Mouse (Mus musculus): ENCODE measurements around the gene Arhgap44.

The Arhgap44 gene

DNA sequence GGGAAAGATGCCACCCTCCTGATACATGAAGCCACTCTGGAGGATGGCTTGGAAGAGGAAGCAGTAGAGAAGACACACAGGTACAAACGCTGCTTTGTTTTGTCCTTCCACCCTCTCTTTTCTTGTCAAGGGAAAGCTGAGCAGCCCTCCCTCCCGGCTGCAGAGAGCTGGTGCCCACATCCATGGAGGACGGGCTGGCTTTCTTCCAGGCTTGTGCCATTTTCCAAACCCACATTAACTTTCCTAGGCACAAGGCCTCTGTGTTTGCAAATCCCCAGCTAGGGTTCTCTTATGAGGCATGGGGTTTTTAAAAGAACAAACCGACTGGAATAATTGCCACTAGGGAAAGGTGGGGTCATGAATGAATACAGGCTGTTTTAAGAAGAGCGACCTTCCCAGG, 163.1 kb downstream of the Arhgap44 start:
- no peak for DNase-seq

DNA sequence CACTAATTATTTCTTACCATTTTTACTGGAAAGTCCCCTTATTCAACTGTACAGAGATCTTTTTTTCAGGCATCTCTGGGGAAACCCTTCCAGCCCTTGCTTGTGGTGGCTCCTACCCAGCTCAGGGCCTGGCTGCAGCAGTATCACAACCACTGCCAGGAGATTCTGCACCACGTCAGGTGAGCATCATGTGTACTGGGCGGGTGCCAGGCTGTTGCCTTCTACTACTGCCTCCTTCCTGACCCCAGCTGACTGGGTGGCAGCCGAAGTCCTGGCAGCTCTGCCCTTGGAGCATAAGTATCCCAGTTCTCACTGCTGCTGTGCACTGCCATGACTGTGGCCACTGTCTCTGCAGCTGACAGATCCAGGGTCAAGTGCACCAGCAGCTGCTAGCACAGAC, 164.3 kb downstream of the Arhgap44 start:
- DNase-seq = no peak

DNA sequence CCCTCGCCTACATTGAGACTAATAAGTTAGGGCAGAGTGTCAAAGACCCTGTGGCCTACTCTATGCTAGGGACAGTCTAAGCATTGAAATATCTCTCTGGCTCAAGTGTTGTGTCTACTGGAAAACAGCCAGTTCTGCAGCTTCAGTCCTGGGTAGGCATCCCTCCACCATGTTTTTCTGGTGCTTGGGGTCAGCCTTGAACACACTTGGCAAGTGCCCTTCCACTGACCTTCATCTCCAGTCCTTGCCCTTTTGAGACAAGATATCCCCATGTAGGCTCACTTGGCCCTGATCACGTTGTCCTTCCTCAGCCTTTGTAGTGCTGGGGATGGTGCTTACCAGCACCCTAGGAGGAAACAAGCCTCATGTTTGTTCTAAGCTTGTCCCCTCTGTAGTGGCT, 174.2 kb downstream of the Arhgap44 start:
- DNase-seq = no peak

DNA sequence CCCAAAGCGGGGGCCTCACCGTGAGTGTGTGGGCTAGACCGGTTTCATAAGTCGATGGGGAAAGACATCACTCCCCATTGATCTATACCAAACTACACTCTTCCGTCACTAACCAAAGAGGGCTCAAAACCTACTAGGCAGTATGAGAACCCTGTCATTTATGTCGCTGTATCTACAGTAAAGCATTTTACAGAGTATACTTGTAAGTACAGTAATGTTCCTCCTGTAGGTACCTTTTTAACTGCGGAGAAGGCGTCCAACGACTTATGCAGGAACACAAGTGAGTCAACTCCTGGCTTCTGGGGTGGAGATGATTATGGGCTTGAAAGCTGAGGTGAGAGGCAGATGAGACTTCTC, 183.3 kb downstream of the Arhgap44 start:
- DNase-seq = no peak

DNA sequence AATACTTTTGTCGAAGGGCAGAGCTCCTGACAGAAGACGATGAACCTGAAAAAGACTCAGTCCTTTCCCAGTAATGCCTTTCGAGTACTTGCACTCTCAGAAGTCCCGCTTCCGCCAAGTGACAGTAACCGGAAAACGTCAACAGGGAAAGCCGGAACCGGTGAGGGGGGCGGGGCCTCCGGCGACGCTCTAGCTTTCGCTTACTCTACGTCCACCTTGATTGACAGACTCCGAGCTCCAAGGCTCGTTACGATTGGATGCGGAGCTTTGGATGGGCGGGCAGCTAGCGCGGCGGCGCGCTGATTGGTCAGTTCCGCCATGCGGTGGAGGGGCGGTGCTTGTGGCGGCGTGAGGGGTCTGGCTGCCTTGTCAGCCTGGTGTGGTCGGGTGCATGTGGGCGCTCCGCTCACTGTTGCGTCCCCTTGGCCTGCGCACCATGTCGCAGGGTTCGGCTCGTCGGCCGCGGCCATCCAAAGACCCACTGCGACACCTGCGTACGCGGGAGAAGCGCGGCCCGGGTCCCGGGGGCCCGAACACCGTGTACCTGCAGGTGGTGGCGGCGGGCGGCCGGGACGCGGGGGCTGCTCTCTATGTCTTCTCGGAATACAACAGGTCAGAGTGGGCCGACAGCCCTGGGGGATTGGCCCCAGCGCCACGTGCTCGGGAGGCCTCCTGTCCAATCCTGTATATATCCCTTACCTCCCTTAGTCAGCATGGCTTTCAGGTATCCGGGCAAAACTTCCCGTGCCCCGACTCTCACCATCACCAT, 183.9 kb downstream of the Arhgap44 start, which contains the start of gene Elac2:
Gene Elac2 (plus strand): TSS at position 319 of the 769 bp plus-strand sequence.
- peak; percentile 97 to 98 for DNase-seq

DNA sequence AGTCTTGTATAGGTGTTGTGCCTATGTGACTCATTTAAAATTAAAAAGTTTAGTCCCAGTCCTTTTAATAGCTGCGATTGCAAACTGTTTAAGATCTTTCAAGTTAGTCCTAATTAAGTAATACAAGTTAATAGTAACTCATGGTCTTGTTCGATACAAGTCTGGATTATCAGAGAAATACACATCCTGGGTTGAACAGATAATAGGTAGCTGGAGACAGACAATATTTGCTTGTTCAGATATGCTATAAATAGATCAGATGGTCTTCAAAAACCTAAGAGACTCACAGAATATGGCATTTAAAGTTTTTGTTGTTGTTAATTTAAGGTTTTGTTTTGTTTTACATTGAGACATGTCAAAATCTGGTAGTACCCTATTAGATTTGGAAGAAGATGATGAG, 190.3 kb downstream of the Arhgap44 start:
- DNase-seq = no peak

DNA sequence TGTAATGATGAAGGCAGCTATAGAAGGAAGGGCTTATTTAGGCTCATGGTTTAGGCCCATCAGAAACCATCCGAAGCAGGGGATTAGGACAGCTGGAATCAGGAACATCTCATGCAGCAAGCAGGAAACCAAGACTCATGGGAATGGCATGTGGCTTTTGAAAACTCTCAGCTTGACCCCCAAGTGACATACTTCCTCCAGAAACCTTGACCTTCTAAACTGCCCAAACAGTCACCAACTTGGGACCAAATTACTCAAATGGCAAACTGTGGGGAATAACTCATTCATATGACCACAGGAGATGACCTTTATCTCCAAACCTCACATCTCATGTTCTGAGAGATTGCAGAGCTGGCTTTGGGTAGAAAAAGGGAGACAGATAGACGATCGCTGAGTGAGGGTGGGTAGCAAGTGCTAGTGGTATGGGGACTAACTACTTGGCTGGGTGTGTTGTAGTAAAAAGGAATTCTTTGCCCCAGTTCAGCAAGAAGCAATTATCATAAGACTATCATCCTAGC, 191.2 kb downstream of the Arhgap44 start:
- DNase-seq = no peak

DNA sequence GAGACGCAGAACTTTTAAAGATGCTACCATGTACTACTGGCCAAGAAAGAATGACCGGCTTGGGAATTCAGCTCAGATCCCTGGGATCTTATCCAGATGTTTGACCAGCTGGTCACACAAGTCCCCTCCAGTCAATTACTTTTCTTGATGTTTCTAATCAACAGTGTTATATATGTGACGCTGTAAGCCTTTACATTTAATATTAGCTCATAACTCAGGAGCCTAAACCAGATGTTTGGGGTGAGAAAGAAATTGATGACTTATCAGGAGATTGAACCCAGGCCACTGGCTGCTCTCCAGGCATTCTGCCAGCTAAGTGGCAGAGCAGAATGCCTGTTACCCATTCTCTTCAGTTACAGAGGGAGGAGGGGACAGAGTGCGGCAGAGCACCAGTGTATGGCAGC, 193.8 kb downstream of the Arhgap44 start:
- DNase-seq = no peak

DNA sequence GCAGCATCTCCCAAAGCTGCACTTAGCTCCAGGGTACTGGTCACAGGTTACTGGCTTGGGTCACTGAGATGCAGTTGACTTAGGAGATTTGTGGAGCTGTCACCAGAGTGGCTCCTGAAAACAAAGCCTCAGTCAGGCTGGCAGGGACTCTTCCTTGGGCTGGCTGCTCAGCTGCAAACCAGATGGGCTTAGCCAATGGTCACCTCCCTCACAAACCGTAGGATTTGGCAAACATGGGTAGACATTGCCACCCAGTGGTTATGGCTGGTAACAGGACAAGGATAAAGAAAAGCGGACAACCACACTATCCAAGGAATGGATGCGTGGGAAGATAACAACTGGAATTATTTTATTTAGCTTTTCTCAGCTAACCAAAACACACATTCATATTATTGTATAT, 194.3 kb downstream of the Arhgap44 start:
- DNase-seq = peak; percentile 6 to 19

DNA sequence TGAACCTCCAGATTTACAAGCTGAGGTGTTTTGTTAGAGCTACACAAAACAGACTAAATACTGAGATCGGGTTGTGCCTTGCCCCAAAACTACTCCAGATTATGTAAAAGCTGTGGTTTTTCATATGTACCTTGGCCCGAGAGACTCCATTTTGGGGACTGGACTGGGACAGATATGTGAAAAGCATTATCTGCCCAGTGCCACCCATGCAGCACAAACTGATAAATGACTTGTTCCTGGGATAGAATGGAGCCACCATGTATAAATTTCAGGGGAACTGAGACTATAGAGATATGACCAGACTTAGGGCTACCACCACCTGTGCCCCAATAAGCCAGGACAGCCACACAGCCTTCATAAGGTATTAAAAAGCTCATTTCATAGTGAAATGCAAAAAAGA, 200.1 kb downstream of the Arhgap44 start:
- DNase-seq = no peak

DNA sequence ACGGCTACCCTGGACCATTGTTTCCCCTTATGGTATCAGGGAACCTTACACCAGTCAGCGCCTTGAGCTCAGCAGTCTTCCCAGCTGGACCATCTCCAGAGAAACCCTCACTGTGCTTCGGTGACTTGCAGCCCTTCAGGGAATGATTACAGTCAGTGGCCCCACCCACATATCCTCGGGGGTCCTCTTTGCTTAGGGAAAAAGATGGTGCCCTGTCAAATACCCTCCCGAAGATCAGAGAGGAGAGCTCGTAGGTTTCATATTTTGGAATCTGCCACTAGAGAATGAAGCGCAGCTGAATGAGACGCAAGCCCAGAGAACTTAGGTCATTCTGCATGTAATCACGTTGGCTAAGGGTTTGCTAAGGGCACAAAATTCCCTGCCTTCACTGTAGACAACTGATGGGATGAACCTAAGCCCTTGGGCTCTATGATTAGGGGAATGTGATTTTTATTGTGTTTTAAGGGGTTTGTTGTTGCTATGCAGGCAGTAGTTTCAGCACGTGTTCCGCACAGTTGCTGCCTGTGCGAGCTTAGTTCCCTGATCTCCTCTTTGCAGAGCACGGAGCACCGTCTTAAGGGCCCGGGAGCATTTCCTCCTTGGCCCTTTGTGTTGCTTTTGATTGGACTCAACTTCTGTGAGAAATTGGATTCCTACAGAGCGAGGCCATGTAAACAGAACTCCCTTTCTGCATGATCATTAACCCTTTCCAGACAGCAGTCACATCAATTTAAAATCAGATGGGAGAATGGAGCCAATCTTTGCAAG, 205.6 kb downstream of the Arhgap44 start:
- no peak for DNase-seq
